Mouse (Mus musculus) c-Kit-positive CD71-positive TER-119-negative erythroid progenitor cells, embryonic 14.5 days (primary cell): ENCODE data around the gene Socs7.
"Not testable (repeated sequence)": the region's sequence is repeated elsewhere in the genome, so short reads cannot be mapped to it uniquely, and the experiment has no call there.

Experiments used
- DNase-seq: peaks from one replicate; pipeline ENCODE4 v3.0.0-alpha.2; 2013; ENCODE audit warnings: low read depth

Socs7 gene

GRCm38 (mm10) chr11:97361948-97362648 lies at the start of gene Socs7:
Gene Socs7 (plus strand): TSS chr11:97362551.
- peak; percentile 82 for DNase-seq

GRCm38 (mm10) chr11:97312871-97313270 lies 49.5 kb upstream of the Socs7 start:
- not testable (repeated sequence) for DNase-seq

- DNase-seq = peak; percentile 48
These were observed 48.2 kb upstream of the Socs7 start for GRCm38 (mm10) chr11:97314110-97314509.

- DNase-seq = no peak
These were observed 47.4 kb upstream of the Socs7 start for GRCm38 (mm10) chr11:97314751-97315503.

- DNase-seq = peak; percentile 98
These were observed 46.5 kb upstream of the Socs7 start, which contains the start of gene Mrpl45 for GRCm38 (mm10) chr11:97315504-97316503. Gene Mrpl45 (plus strand): TSS chr11:97315716.

- no peak for DNase-seq
These were observed 41.2 kb upstream of the Socs7 start for GRCm38 (mm10) chr11:97321197-97321596.

GRCm38 (mm10) chr11:97321894-97322600 lies 40.3 kb upstream of the Socs7 start:
- not testable (repeated sequence) for DNase-seq

GRCm38 (mm10) chr11:97325224-97325623 lies 37.1 kb upstream of the Socs7 start:
- DNase-seq = no peak

- DNase-seq = peak; percentile 64
These were observed 34.2 kb upstream of the Socs7 start for GRCm38 (mm10) chr11:97328148-97328547.

GRCm38 (mm10) chr11:97330315-97330714 lies 32.0 kb upstream of the Socs7 start:
- DNase-seq = no peak

- DNase-seq = no peak
These were observed 30.8 kb upstream of the Socs7 start for GRCm38 (mm10) chr11:97331231-97332190.

GRCm38 (mm10) chr11:97333044-97333443 lies 29.3 kb upstream of the Socs7 start:
- no peak for DNase-seq

- no peak for DNase-seq
These were observed 28.5 kb upstream of the Socs7 start for GRCm38 (mm10) chr11:97333896-97334295.

GRCm38 (mm10) chr11:97334400-97334799 lies 28.0 kb upstream of the Socs7 start:
- no peak for DNase-seq

GRCm38 (mm10) chr11:97336238-97336637 lies 26.1 kb upstream of the Socs7 start:
- no peak for DNase-seq

GRCm38 (mm10) chr11:97336751-97337345 lies 25.5 kb upstream of the Socs7 start:
- no peak for DNase-seq

- DNase-seq = no peak
These were observed 25.0 kb upstream of the Socs7 start for GRCm38 (mm10) chr11:97337363-97337762.

GRCm38 (mm10) chr11:97338302-97338976 lies 23.9 kb upstream of the Socs7 start:
- DNase-seq = no peak

- DNase-seq = no peak
These were observed 23.4 kb upstream of the Socs7 start for GRCm38 (mm10) chr11:97338977-97339315.
